Mouse (Mus musculus) midbrain, embryonic 13.5 days (tissue): ENCODE measurements at regions not wholly inside any gene's neighbourhood (a gene's known extent, or its start where the extent isn't known, plus 50 kb on each side); places are given as distances from the start of the nearest gene placed in this dataset.

Experiments used
- ATAC-seq: fragments of 200-750 bp; cut with Nextera tagmentation; 2 replicates; pipeline ENCODE4 v1.8.0; 2017; ENCODE audit warnings: mild to moderate bottlenecking, moderate TSS enrichment, moderate library complexity
- H3K27ac ChIP-seq: fragments of 300-500 bp; sonication (generic); 2 replicates; pipeline ENCODE4 v1.5.1; 2015; ENCODE audit warnings: inconsistent platforms, mild to moderate bottlenecking, moderate library complexity
- H3K27me3 ChIP-seq: fragments of 300-500 bp; sonication (generic); 2 replicates; pipeline ENCODE4 v1.6.1; 2015; ENCODE audit warnings: mild to moderate bottlenecking, inconsistent platforms
- H3K36me3 ChIP-seq: fragments of 300-500 bp; sonication (generic); 2 replicates; pipeline ENCODE4 v1.6.1; 2015; ENCODE audit warnings: mild to moderate bottlenecking, inconsistent platforms
- H3K4me1 ChIP-seq: fragments of 300-500 bp; sonication (generic); replicated peaks from 2 replicates; pipeline ENCODE4 v1.6.1; 2015; ENCODE audit warnings: inconsistent platforms
- H3K4me2 ChIP-seq: fragments of 300-500 bp; sonication (generic); replicated peaks from 2 replicates; pipeline ENCODE4 v1.6.1; 2015; ENCODE audit warnings: moderate library complexity, mild to moderate bottlenecking, inconsistent platforms
- H3K4me3 ChIP-seq: fragments of 300-500 bp; sonication (generic); replicated peaks from 2 replicates; pipeline ENCODE4 v1.5.1; 2015; ENCODE audit warnings: mild to moderate bottlenecking, inconsistent platforms
- H3K9ac ChIP-seq: fragments of 300-500 bp; sonication (generic); replicated peaks from 2 replicates; pipeline ENCODE4 v1.6.1; 2015; ENCODE audit warnings: mild to moderate bottlenecking, inconsistent platforms
- H3K9me3 ChIP-seq: fragments of 300-500 bp; sonication (generic); 2 replicates; pipeline ENCODE4 v1.6.1; 2016; ENCODE audit warnings: mild to moderate bottlenecking, inconsistent platforms
- WGBS: fragments of 180-500 bp; shearing (Covaris S2); methylation state at CpG from one replicate; pipeline ENCODE4 v1.1.7; 2015; 5-methylcytosine and 5-hydroxymethylcytosine counted together

DNA sequence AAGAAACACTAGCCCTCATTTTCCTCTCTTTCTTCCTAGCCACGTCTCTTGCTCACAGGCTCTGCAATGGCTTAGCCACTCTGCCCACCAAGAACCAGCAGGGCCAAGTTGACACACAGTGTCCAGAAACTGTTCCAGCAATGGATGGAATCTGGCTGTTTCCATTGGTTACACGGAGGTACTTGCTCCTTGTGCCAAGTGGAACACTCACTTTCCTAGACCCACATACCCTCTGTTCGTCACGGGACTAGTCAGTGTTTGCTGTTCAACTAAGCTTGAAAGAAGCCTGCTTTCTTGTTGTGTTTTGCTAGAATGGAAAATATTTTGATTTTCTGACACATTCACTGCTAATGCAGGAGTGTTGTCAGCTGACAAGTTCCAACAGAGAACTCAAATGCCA is 575.7 kb upstream of the Gulo start:
- no peaks in the 10 kb centered on the region for H3K36me3 ChIP-seq
- ATAC-seq = no peak
- 85% methylated on average over 4 of the region's 4 CpGs for WGBS
- H3K9ac ChIP-seq = no peak overlapping the region
- no peak overlapping the region for H3K27ac ChIP-seq
- H3K4me2 ChIP-seq = no peak overlapping the region
- H3K4me1 ChIP-seq = no peaks in the 10 kb centered on the region
- H3K27me3 ChIP-seq = no peaks in the 10 kb centered on the region
- H3K4me3 ChIP-seq = no peak overlapping the region
- H3K9me3 ChIP-seq = no peaks in the 10 kb centered on the region

DNA sequence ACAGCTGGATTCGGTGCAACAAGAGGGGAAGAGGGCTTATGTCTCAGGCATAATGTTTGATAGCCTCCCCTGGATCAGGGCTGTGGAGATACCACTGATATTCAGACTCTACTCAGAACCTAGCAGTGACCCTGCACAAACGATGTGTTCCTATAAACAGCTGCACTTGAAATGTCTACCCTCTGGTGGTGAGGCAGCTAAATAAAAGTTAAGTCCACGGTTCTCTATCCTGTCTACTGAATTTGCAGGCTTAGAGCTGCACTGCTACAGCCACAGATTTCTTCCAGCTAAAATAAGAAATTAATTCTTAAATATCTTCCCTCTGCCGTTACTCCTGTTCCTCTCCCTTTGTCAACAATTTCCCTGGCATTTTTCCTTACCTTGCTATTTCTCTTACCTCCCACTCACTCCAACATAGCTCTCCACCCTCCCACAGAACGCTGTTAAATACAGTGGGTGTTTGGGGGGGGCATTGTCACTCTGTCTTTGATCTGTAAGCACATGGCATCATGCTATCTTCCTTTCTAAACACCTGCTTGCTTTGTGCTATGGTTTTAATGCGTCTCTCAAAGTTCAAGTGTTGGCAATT is 571.0 kb upstream of the Gulo start:
- Histone ChIP-seq H3K9ac (no peak overlapping the region), H3K27me3 (no peaks in the 10 kb centered on the region), H3K27ac (no peak overlapping the region), H3K9me3 (no peaks in the 10 kb centered on the region), H3K4me3 (no peak overlapping the region), H3K36me3 (no peaks in the 10 kb centered on the region), H3K4me1 (no peaks in the 10 kb centered on the region), H3K4me2 (no peak overlapping the region)
- ATAC-seq = no peak
- 82% methylated on average over 6 of the region's 6 CpGs for WGBS

DNA sequence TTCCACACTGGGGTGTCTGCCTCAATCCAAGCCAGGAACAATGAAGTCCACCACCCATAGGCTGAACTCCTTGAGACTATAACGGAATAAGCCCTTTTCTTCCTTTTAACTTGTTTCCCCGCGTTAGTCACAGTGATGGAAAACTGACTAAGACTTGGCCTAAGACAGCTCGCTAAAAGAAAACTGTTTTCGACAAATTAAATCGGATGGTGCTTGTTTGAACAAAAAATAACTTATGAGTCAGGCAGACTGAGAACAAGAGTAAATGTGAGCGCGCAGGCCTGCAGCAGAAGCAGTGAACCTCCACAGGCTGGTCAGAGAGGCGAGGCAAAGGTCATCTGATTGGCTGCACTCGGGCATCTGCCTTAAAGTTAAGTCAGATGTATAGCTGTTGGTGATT is 557.6 kb upstream of the Gulo start:
- 69% methylated on average over 10 of the region's 10 CpGs for WGBS
- no peak overlapping the region for H3K27ac ChIP-seq
- no peaks in the 10 kb centered on the region for H3K9me3 ChIP-seq
- H3K27me3 ChIP-seq = no peaks in the 10 kb centered on the region
- H3K9ac ChIP-seq = no peak overlapping the region
- H3K36me3 ChIP-seq = no peaks in the 10 kb centered on the region
- H3K4me2 ChIP-seq = no peak overlapping the region
- H3K4me3 ChIP-seq = no peak overlapping the region
- H3K4me1 ChIP-seq = 0 out of 2 replicates have a peak, but pooled peaks cover 5% of the 10 kb centered on the region
- no peak for ATAC-seq

DNA sequence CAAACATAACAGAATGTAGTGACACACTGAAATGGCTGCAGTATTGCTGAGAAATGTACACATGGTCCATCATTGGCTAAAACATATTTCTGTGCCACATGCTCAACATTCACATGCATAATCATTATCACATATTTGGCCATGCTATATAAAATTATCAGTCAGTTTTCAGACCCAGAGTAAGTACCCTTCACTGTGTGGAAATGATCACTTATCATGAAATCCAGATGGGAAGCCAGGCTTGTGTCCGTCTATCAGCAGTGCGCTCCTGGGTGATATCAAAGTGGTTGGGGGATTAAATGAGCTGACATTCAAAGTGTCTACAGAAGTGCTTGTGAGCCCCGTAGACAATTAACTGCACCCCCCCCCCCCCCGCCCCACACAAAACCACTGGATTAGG is 553.7 kb upstream of the Gulo start:
- no peak for ATAC-seq
- no peaks in the 10 kb centered on the region for H3K27me3 ChIP-seq
- H3K9ac ChIP-seq = no peak overlapping the region
- WGBS = 45% methylated on average over 4 of the region's 4 CpGs
- H3K36me3 ChIP-seq = no peaks in the 10 kb centered on the region
- H3K27ac ChIP-seq = no peak overlapping the region
- H3K9me3 ChIP-seq = no peaks in the 10 kb centered on the region
- H3K4me2 ChIP-seq = no peak overlapping the region
- 0 out of 2 replicates have a peak, but pooled peaks cover 5% of the 10 kb centered on the region for H3K4me1 ChIP-seq
- no peak overlapping the region for H3K4me3 ChIP-seq

DNA sequence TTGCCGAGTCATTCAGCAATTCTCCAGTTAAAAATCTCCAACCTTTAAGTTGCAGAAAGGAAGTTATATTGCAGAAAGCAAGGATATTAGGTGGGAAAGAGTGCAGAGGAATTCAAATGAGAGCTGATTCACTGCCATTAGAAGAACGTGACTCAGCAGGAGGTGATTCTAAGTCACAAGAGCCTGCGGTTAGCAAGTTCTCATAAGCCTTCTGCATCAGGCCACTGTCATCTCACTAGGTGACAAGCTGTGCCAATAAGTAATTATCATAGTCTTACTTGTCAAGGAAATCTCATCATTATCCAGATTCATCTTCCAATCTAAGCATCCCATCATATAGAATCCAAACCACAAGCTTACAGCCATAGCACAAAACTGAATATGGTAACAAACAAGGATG is 552.7 kb upstream of the Gulo start:
- Histone ChIP-seq H3K9ac (no peak overlapping the region), H3K4me1 (0 out of 2 replicates have a peak, but pooled peaks cover 5% of the 10 kb centered on the region), H3K27me3 (no peaks in the 10 kb centered on the region), H3K27ac (no peak overlapping the region), H3K4me3 (no peak overlapping the region), H3K9me3 (no peaks in the 10 kb centered on the region), H3K36me3 (no peaks in the 10 kb centered on the region), H3K4me2 (no peak overlapping the region)
- WGBS = 76% methylated on average over 3 of the region's 3 CpGs
- ATAC-seq = no peak

DNA sequence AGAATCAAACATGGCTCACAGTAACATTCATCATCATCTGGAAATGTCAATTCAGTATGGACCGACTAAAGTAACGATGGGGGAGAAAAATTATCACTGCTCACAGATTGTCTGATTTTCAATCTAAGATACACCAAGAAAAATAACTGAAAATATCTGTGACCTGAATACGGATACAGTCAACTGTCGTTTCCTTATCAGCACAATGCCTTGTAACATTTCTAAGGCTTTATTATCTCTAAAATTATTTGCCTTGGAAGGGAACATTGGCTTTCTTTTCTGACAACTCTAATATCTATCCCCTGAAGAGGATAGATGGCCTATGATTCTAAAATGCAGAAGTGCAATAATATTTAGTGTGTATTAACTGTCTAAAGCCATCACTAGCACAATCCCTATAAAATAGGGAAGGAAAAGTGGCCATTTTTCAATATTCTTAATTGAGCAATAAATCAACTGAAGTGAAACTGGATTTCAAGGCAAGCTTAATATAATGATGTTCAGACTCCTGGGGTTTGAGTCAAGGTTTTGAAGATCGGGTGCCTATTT is 552.1 kb upstream of the Gulo start:
- Histone ChIP-seq H3K4me2 (no peak overlapping the region), H3K9me3 (no peaks in the 10 kb centered on the region), H3K4me3 (no peak overlapping the region), H3K27me3 (no peaks in the 10 kb centered on the region), H3K9ac (no peak overlapping the region), H3K27ac (no peak overlapping the region), H3K4me1 (0 out of 2 replicates have a peak, but pooled peaks cover 5% of the 10 kb centered on the region), H3K36me3 (no peaks in the 10 kb centered on the region)
- ATAC-seq = no peak
- WGBS = 89% methylated on average over 5 of the region's 5 CpGs

DNA sequence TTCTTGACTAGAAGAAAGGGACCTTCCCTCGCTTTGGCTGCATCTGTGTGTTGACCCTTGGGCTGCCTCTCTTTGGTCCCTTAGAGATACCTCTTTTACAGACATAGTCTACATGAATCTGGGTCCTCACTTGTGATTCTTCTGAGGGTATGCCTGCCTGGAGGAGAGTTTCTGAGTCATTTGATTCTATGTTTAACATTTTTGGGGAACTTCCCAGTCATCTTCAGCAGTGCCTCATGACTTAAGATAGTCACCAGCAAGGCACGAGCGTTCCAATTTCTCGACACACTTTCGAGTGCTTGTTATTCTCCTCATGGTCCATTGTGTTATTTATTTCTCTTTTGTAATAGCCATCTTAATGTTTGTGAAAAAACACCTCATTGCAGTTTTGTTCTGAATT is 549.4 kb upstream of the Gulo start:
- no peaks in the 10 kb centered on the region for H3K27me3 ChIP-seq
- H3K27ac ChIP-seq = no peak overlapping the region
- no peak overlapping the region for H3K9ac ChIP-seq
- no peak overlapping the region for H3K4me2 ChIP-seq
- H3K9me3 ChIP-seq = no peaks in the 10 kb centered on the region
- H3K4me1 ChIP-seq = 0 out of 2 replicates have a peak, but pooled peaks cover 4% of the 10 kb centered on the region
- ATAC-seq = no peak
- no peaks in the 10 kb centered on the region for H3K36me3 ChIP-seq
- WGBS = 93% methylated on average over 5 of the region's 5 CpGs
- no peak overlapping the region for H3K4me3 ChIP-seq

DNA sequence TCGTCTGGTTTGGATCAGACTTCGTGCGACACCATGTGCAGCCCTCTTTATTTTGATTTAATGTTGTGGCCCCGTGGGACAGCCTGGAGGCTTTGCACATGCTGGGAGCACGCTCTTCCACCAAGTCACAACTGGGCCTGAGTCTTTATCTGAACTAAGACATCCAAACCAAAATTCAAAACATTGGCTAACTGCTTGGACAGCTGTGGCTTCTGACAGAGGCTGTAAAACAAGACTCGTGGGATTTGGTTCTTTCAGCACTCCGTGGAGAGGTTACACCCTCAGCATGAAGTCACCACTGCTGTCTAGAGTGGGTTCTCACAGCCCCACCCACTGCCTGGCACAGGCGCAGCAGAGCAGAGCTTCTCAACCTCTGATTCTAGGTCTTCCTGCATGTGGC is 548.6 kb upstream of the Gulo start:
- Histone ChIP-seq H3K36me3 (no peaks in the 10 kb centered on the region), H3K4me1 (no peaks in the 10 kb centered on the region), H3K4me2 (no peak overlapping the region), H3K4me3 (no peak overlapping the region), H3K9me3 (no peaks in the 10 kb centered on the region), H3K9ac (no peak overlapping the region), H3K27ac (no peak overlapping the region), H3K27me3 (no peaks in the 10 kb centered on the region)
- no peak for ATAC-seq
- WGBS = 80% methylated on average over 8 of the region's 8 CpGs

DNA sequence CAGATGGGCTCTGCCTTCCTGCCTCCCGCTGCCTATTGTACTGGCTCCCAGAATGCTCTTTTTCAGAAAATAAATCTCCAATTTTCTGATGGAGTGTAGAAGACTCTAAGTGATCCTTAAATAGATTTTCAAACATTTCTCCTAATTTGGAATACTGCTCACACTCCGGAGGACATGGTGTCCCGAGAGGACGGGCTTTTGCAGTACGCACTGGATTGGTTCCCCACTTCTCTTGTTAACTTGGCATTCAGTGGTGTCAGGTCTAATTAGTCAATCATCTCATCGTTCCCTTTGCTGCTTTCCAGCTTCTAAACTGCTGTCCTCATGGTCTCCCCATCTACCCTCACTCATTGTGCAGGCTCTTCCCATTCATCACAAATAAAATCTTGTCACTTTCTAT is 529.5 kb upstream of the Gulo start:
- no peak overlapping the region for H3K4me2 ChIP-seq
- no peak overlapping the region for H3K9ac ChIP-seq
- H3K9me3 ChIP-seq = no peaks in the 10 kb centered on the region
- no peak overlapping the region for H3K27ac ChIP-seq
- WGBS = 82% methylated on average over 6 of the region's 6 CpGs
- H3K36me3 ChIP-seq = no peaks in the 10 kb centered on the region
- no peaks in the 10 kb centered on the region for H3K4me1 ChIP-seq
- no peak for ATAC-seq
- no peaks in the 10 kb centered on the region for H3K27me3 ChIP-seq
- no peak overlapping the region for H3K4me3 ChIP-seq

DNA sequence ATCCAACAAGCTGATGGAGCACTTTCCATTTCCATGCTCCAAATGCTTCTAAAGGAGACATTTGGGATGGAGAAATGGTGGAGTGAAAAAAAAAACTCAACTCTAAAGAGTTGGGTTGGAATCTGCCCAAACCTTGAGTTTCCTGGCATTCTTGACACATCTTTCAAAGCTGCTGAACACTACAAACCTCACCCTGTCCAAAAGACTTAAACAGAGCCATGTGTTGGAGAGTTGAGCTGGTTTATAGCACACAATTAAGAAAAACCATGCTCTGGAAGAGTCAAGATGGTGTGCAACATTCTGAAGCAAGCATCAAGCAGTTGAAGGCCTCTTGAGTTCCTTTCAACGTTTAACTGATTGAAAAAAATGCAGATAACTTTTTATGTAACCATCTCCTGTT is 525.7 kb upstream of the Gulo start:
- Histone ChIP-seq H3K4me1 (no peaks in the 10 kb centered on the region), H3K27ac (no peak overlapping the region), H3K36me3 (no peaks in the 10 kb centered on the region), H3K4me3 (no peak overlapping the region), H3K9me3 (no peaks in the 10 kb centered on the region), H3K27me3 (no peaks in the 10 kb centered on the region), H3K4me2 (no peak overlapping the region), H3K9ac (no peak overlapping the region)
- no peak for ATAC-seq
- WGBS = 47% methylated on average over 1 of the region's 1 CpGs

DNA sequence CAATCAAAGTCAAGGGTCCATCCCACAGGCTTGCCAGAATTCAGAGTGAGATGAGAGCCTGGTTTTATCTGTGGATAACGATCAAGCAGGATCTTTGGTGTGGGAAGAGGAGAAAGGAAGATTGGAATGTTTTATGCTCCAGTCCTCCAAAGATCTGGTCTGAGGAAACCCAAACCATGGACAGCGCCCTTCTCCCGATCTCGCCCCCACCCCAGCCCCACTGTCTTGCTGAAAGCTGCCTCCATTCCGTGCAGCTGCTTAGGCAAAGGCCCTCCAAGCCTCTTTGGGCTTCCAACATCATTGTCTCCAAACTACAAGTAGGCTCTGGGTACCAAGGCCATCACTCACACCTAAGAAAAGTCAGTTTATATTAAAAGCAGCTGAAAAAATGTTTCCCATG is 519.1 kb upstream of the Gulo start:
- Histone ChIP-seq H3K9ac (no peak overlapping the region), H3K4me3 (no peak overlapping the region), H3K9me3 (no peaks in the 10 kb centered on the region), H3K27ac (no peak overlapping the region), H3K27me3 (no peaks in the 10 kb centered on the region), H3K4me2 (no peak overlapping the region), H3K36me3 (no peaks in the 10 kb centered on the region), H3K4me1 (no peaks in the 10 kb centered on the region)
- 50% methylated on average over 5 of the region's 5 CpGs for WGBS
- ATAC-seq = no peak

DNA sequence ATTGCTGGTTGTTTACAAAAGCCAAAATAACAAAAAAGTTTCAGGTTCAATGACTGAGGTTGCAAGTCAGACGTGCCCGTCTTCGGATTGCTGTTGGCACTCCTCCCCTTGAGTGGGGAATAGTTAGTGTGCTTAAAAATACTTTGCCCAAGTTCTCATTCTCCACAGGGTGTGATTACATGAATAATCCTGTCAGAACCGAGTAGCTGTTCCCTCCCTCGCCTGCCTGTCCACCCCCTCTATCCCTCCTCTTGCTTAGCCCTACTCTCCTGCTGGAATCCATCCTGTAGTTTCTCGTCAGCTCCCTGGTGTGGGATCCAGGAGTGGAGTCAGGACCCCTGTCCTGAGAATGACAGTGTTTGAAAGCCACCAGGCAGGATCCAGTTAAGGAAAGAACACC is 518.1 kb upstream of the Gulo start:
- no peaks in the 10 kb centered on the region for H3K9me3 ChIP-seq
- ATAC-seq = no peak
- WGBS = 66% methylated on average over 6 of the region's 6 CpGs
- H3K4me2 ChIP-seq = no peak overlapping the region
- H3K27ac ChIP-seq = no peak overlapping the region
- H3K4me1 ChIP-seq = peaks cover 10% of the 10 kb centered on the region
- H3K36me3 ChIP-seq = no peaks in the 10 kb centered on the region
- H3K27me3 ChIP-seq = no peaks in the 10 kb centered on the region
- no peak overlapping the region for H3K9ac ChIP-seq
- no peak overlapping the region for H3K4me3 ChIP-seq

DNA sequence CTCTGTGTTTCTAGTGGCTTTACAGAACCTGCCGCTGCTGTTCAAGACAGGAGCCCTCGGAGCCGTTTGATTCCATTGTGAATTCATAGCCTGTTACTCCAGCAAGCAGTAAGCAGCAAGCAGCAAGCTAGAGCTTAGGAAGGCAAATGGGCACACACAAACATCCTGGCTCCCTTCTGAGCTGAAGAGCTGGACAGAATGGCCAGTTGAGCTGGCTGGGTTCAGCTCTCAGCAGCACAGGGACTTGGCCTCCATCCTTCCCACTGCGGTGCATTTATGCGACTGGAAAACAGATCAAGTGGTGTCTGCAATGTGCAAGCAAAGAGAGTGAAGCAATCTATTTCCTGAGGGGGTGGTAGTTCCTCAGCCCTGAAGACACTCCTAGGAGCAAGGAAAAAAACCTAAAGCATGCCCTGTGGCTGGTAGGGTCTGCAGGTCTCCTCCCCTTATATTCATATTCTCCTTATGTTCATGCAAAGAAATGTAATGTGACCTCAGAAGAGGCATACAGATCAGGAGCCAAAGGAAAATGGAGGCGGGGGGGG is 513.9 kb upstream of the Gulo start:
- Histone ChIP-seq H3K27me3 (no peaks in the 10 kb centered on the region), H3K36me3 (no peaks in the 10 kb centered on the region), H3K27ac (peak overlapping the region; percentile 62), H3K4me3 (no peak overlapping the region), H3K9ac (no peak overlapping the region), H3K4me2 (no peak overlapping the region), H3K9me3 (no peaks in the 10 kb centered on the region), H3K4me1 (peaks cover 13% of the 10 kb centered on the region)
- ATAC-seq = no peak
- 70% methylated on average over 6 of the region's 6 CpGs for WGBS
